Mouse (Mus musculus) intestine, embryonic 16.5 days (tissue): ENCODE results near the gene Dmd. TPM values are rescaled to one million over a fixed set of nuclear protein-coding genes. Genes with fewer than 3 reads are reported as not detected.

ENCODE experiments used
- ATAC-seq: fragments of 200-750 bp; cut with Nextera tagmentation; 2 replicates; pipeline ENCODE4 v1.8.0; 2017; ENCODE audit warnings: moderate TSS enrichment, moderate library complexity
- H3K27ac ChIP-seq: fragments of 300-500 bp; sonication (generic); 2 replicates; pipeline ENCODE4 v1.5.1; 2014; ENCODE audit warnings: mild to moderate bottlenecking, low read length
- H3K27me3 ChIP-seq: fragments of 300-500 bp; sonication (generic); replicated peaks from 2 replicates; pipeline ENCODE4 v1.6.1; 2014; ENCODE audit warnings: low read length, control low read depth, mixed read lengths; ENCODE audit not compliant: control insufficient read depth, insufficient read depth
- H3K36me3 ChIP-seq: fragments of 300-500 bp; sonication (generic); 2 replicates; pipeline ENCODE4 v1.6.1; 2014; ENCODE audit warnings: low read length, control low read depth; ENCODE audit not compliant: control insufficient read depth, insufficient read depth
- H3K4me1 ChIP-seq: fragments of 300-500 bp; sonication (generic); 2 replicates; pipeline ENCODE4 v1.6.1; 2014; ENCODE audit warnings: low read length, control low read depth, mixed read lengths; ENCODE audit not compliant: control insufficient read depth, insufficient read depth
- H3K4me2 ChIP-seq: fragments of 300-500 bp; sonication (generic); 2 replicates; pipeline ENCODE4 v1.6.1; 2014; ENCODE audit warnings: low read depth, low read length, control low read depth
- H3K4me3 ChIP-seq: fragments of 300-500 bp; sonication (generic); 2 replicates; pipeline ENCODE4 v1.5.1; 2014; ENCODE audit warnings: mild to moderate bottlenecking, low read length
- H3K9ac ChIP-seq: fragments of 300-500 bp; sonication (generic); 2 replicates; pipeline ENCODE4 v1.6.1; 2014; ENCODE audit warnings: low read depth, low read length
- H3K9me3 ChIP-seq: fragments of 300-500 bp; sonication (generic); 2 replicates; pipeline ENCODE4 v1.6.1; 2016; ENCODE audit warnings: low read length, control low read depth; ENCODE audit not compliant: control insufficient read depth
- WGBS: fragments of 180-500 bp; shearing (Covaris S2); extraction: QIAGEN DNeasy Blood & Tissue Kit; methylation state at CpG from one replicate; pipeline ENCODE4 v1.1.7; 2014; 5-methylcytosine and 5-hydroxymethylcytosine counted together
- polyA plus RNA-seq: library from polyadenylated mRNA; unstranded; fragments of >200 nt; fragmentation: Nextera tagmentation; extraction: Ambion mirVana; gene quantifications from 2 replicates; pipeline ENCODE4 v1.2.1, GENCODE M21; 2015

Dmd gene
- polyA plus RNA-seq, 1 experiment from 2014 or later, result 22.1 TPM

DNA sequence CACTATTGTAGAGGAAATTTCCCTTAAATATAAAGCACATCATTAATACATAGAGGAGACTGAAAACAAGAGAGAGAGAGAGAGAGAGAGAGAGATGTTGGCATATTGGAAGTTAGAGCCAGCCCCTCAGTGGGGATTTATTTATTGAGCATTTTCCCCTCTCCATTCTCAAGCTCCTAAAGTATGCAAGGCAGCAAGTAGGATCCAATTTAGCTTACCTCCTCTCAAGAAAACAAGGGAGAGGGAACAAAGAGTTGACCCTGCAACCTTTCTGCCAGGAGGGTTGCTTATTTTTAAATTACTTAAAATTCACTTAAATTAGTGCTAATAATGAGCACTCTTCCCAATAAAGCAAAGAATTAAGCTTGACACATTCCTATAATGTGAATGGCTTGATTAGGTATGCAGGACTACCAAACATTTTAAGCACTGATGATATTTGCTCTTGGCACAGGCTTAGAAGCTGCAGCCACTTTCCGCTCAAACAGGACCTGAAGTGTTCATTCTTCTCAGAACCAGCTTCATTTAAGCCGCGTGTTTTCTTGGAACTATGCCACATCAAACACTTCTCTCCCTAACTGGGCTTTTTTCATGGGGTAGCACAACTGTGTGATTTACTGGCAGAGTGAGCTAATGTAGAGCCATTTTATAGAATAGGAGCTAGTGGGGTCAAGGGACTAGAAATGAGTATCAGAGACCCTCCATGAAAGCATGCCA, 1566.1 kb downstream of the Dmd start:
- ATAC-seq, result no peak
- 61% methylated on average over 3 of the region's 3 CpGs for WGBS

GRCm38 (mm10) chrX:84551995-84552394, 1603.3 kb downstream of the Dmd start:
- ATAC-seq, result no peak

More for the DNA sequence above, 1566.1 kb downstream of the Dmd start:
- Histone ChIP-seq H3K4me2 (no peak overlapping the region), H3K27ac (no peak overlapping the region), H3K9ac (no peak overlapping the region), H3K27me3 (no peaks in the 10 kb centered on the region), H3K9me3 (no peaks in the 10 kb centered on the region), H3K36me3 (no peaks in the 10 kb centered on the region), H3K4me1 (no peaks in the 10 kb centered on the region), H3K4me3 (no peak overlapping the region)

GRCm38 (mm10) chrX:84553441-84553840, 1604.8 kb downstream of the Dmd start:
- H3K4me2 ChIP-seq, result no peak overlapping the region
- H3K4me1 ChIP-seq, result no peaks in the 10 kb centered on the region
- no peak overlapping the region for H3K27ac ChIP-seq
- no peak overlapping the region for H3K4me3 ChIP-seq
- H3K36me3 ChIP-seq, result no peaks in the 10 kb centered on the region
- ATAC-seq, result no peak
- no peak overlapping the region for H3K9ac ChIP-seq
- 10% methylated on average over 1 of the region's 1 CpGs for WGBS
- H3K9me3 ChIP-seq, result no peaks in the 10 kb centered on the region
- H3K27me3 ChIP-seq, result no peaks in the 10 kb centered on the region

More at GRCm38 (mm10) chrX:84551995-84552394, 1603.3 kb downstream of the Dmd start:
- 90% methylated on average over 1 of the region's 1 CpGs for WGBS
- Histone ChIP-seq H3K9me3 (no peaks in the 10 kb centered on the region), H3K4me3 (no peak overlapping the region), H3K4me2 (no peak overlapping the region), H3K4me1 (no peaks in the 10 kb centered on the region), H3K9ac (no peak overlapping the region), H3K27ac (no peak overlapping the region), H3K27me3 (no peaks in the 10 kb centered on the region), H3K36me3 (no peaks in the 10 kb centered on the region)

- no peaks in the 10 kb centered on the region for H3K27me3 ChIP-seq
- H3K4me2 ChIP-seq, result no peak overlapping the region
- no peaks in the 10 kb centered on the region for H3K4me1 ChIP-seq
- H3K4me3 ChIP-seq, result no peak overlapping the region
- no peak overlapping the region for H3K9ac ChIP-seq
- no peaks in the 10 kb centered on the region for H3K36me3 ChIP-seq
- H3K27ac ChIP-seq, result no peak overlapping the region
- no peak for ATAC-seq
- H3K9me3 ChIP-seq, result no peaks in the 10 kb centered on the region
Observed at GRCm38 (mm10) chrX:84598476-84598875, 1649.8 kb downstream of the Dmd start.

- Histone ChIP-seq H3K9me3 (no peaks in the 10 kb centered on the region), H3K27me3 (no peaks in the 10 kb centered on the region), H3K4me1 (no peaks in the 10 kb centered on the region), H3K9ac (no peak overlapping the region), H3K4me3 (no peak overlapping the region), H3K27ac (no peak overlapping the region), H3K4me2 (no peak overlapping the region), H3K36me3 (no peaks in the 10 kb centered on the region)
- no peak for ATAC-seq
Observed at GRCm38 (mm10) chrX:84640446-84640845, 1691.8 kb downstream of the Dmd start.

GRCm38 (mm10) chrX:84747683-84748082, 1799.0 kb downstream of the Dmd start:
- H3K36me3 ChIP-seq, result no peaks in the 10 kb centered on the region
- H3K4me1 ChIP-seq, result no peaks in the 10 kb centered on the region
- 46% methylated on average over 4 of the region's 4 CpGs for WGBS

DNA sequence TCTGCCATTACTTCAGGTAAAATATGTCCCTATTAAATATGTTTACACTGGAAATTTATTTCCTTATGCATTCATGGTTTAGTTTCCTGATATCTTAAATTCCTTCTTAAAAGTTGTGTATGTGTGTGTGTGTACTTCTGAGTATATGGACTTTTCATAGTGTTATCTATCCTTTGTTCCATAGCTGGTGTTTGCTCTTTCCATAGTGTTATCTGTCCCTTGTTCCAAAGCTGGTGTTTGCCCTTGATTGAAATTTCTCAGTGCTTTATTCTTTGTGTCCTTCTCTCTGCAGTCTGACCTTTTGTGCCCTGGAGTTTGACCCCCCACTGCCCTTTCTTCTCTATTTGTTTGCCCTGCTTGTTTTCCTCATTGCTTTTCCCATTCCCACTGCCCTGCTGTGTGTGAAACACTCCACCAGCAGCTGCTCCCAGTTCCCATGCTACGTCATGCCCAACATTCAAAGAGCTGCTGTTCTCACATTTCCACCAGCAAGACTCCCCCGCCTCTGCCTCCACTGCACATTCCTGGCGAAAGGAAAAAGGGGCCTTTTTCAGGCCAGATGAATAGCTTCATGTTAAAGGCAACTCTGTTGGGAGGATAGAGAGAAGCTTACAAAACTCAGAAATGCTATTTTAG, 1911.5 kb downstream of the Dmd start:
- H3K4me1 ChIP-seq, result no peaks in the 10 kb centered on the region
- no peak overlapping the region for H3K9ac ChIP-seq
- H3K27ac ChIP-seq, result no peak overlapping the region
- no peaks in the 10 kb centered on the region for H3K27me3 ChIP-seq
- no peaks in the 10 kb centered on the region for H3K9me3 ChIP-seq
- ATAC-seq, result peak; percentile 71
- WGBS, result 26% methylated on average over 3 of the region's 3 CpGs
- H3K4me2 ChIP-seq, result no peak overlapping the region
- H3K4me3 ChIP-seq, result no peak overlapping the region
- H3K36me3 ChIP-seq, result no peaks in the 10 kb centered on the region

More at GRCm38 (mm10) chrX:84747683-84748082, 1799.0 kb downstream of the Dmd start:
- H3K4me3 ChIP-seq, result no peak overlapping the region
- no peak overlapping the region for H3K9ac ChIP-seq
- H3K4me2 ChIP-seq, result no peak overlapping the region
- ATAC-seq, result no peak
- no peaks in the 10 kb centered on the region for H3K27me3 ChIP-seq
- H3K27ac ChIP-seq, result no peak overlapping the region
- no peaks in the 10 kb centered on the region for H3K9me3 ChIP-seq

DNA sequence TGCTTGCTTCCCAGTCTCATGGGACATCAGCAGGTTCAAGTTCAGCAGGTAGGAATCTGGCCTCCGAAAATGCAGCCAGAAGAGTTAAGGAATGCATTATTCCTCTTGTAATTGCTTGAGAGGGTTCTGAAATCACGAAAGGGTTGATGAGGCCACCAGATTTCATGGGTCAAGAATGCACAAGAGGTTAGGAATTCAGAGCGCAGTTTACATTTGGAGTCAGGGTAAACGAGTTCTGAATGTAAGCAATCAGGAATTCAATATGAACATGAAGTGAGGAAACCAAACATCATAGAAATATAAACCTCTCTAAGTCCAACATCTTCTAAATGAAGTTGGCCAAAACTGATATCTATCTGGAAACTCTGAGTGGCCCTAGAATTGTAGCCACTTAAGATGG, 1924.4 kb downstream of the Dmd start:
- H3K4me2 ChIP-seq, result no peak overlapping the region
- ATAC-seq, result no peak
- H3K27me3 ChIP-seq, result no peaks in the 10 kb centered on the region
- no peaks in the 10 kb centered on the region for H3K4me1 ChIP-seq
- H3K9ac ChIP-seq, result no peak overlapping the region
- 52% methylated on average over 4 of the region's 4 CpGs for WGBS
- no peak overlapping the region for H3K4me3 ChIP-seq
- H3K36me3 ChIP-seq, result no peaks in the 10 kb centered on the region
- H3K27ac ChIP-seq, result no peak overlapping the region
- H3K9me3 ChIP-seq, result no peaks in the 10 kb centered on the region

- Histone ChIP-seq H3K9me3 (no peaks in the 10 kb centered on the region), H3K4me1 (no peaks in the 10 kb centered on the region), H3K27me3 (no peaks in the 10 kb centered on the region), H3K4me2 (no peak overlapping the region), H3K36me3 (no peaks in the 10 kb centered on the region), H3K4me3 (no peak overlapping the region), H3K27ac (no peak overlapping the region), H3K9ac (no peak overlapping the region)
- 58% methylated on average over 3 of the region's 3 CpGs for WGBS
- no peak for ATAC-seq
Observed at GRCm38 (mm10) chrX:84878125-84878524, 1929.5 kb downstream of the Dmd start.
